Mouse (Mus musculus) bone marrow, adult 2 months (tissue): Measurements from ENCODE around the gene Pard3b.

Experiments used
- CTCF ChIP-seq: fragments of 200-500 bp; IDR thresholded peaks from 2 replicates; pipeline ENCODE4 v1.5.1; 2011; ENCODE audit warnings: low read length, control low read depth; ENCODE audit not compliant: control insufficient read depth, insufficient read depth
- POLR2A ChIP-seq: fragments of 200-500 bp; IDR thresholded peaks from 2 replicates; pipeline ENCODE4 v1.6.1; 2011; ENCODE audit warnings: low read depth, mild to moderate bottlenecking, control low read depth, low read length, borderline replicate concordance; ENCODE audit not compliant: control insufficient read depth

GRCm38 (mm10) chr1:61736550-61736949, 97.9 kb downstream of the Pard3b start:
- TF ChIP-seq POLR2A (no peak), CTCF (no peak)
